Mouse (Mus musculus): ENCODE results near the gene B4galt7. TPM values are rescaled to one million over a fixed set of nuclear protein-coding genes. Genes with fewer than 3 reads are reported as not detected.
A peak's percentile ranks its signal among the peaks of the same experiment; 100 is the strongest.
"Not testable (repeated sequence)": the region's sequence is repeated elsewhere in the genome, so short reads cannot be mapped to it uniquely, and the experiment has no call there.

B4galt7 gene
- polyA plus RNA-seq, 1 experiment from 2014 or later, result 5.9 TPM

GRCm38 (mm10) chr13:55600657-55601056, 961 bp downstream of the B4galt7 start:
- peak overlapping the region; percentile 91 for H3K4me2 ChIP-seq
- no peak for ATAC-seq (ENCODE audit: insufficient read depth)
- H3K4me1 ChIP-seq (replicated peaks), result peaks cover 24% of the 10 kb centered on the region
- H3K27ac ChIP-seq (replicated peaks), result no peak overlapping the region; the same call in 1 of the 2 replicates
- H3K36me3 ChIP-seq (replicated peaks), result peaks cover 29% of the 10 kb centered on the region
- peak overlapping the region; percentile 73 for H3K9ac ChIP-seq
- peak overlapping the region; percentile 70 for H3K4me3 ChIP-seq (replicated peaks)
- H3K9me3 ChIP-seq (replicated peaks), result no peaks in the 10 kb centered on the region
- H3K27me3 ChIP-seq, result no peaks in the 10 kb centered on the region
- 3% methylated on average over 9 of the region's 9 CpGs for WGBS (ENCODE audit: insufficient replicate concordance)

- peak overlapping the region; percentile 91 for H3K4me2 ChIP-seq
- H3K4me1 ChIP-seq (replicated peaks), result peaks cover 24% of the 10 kb centered on the region
- H3K36me3 ChIP-seq (replicated peaks), result peaks cover 19% of the 10 kb centered on the region
- H3K9me3 ChIP-seq (replicated peaks), result no peaks in the 10 kb centered on the region
- no peak overlapping the region for H3K9ac ChIP-seq
- H3K4me3 ChIP-seq (replicated peaks), result no peak overlapping the region
- H3K27ac ChIP-seq (replicated peaks), result no peak overlapping the region
- H3K27me3 ChIP-seq, result no peaks in the 10 kb centered on the region
- WGBS (ENCODE audit: insufficient replicate concordance), result 1% methylated on average over 3 of the region's 3 CpGs
- no peak for ATAC-seq (ENCODE audit: insufficient read depth)
Measured at GRCm38 (mm10) chr13:55601611-55602010, 1.9 kb downstream of the B4galt7 start.

DNA sequence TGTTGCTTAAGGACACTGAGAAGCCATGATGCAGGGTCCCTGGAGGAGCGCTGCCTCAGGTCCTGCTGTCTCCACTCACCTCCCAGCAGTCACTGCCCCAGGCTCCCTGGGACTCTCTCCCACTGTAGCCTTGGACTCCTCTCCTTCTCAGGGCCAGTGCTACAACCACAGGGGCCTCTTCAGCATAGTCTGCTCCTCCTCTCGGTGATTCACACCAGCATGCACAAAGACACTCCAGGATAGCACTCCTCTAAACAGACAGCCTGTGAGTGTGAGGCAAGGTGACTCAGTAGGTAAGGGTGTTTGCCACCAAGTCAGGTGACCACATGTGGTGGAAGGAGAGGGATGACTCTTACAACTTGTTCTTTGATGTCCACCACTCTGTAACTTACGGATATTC, 4.9 kb downstream of the B4galt7 start:
- Histone ChIP-seq H3K4me2 (no peak overlapping the region), H3K27ac (replicated peaks) (no peak overlapping the region), H3K9me3 (replicated peaks) (no peaks in the 10 kb centered on the region), H3K36me3 (replicated peaks) (peaks cover 25% of the 10 kb centered on the region; the same call in 1 of the 2 replicates), H3K27me3 (no peaks in the 10 kb centered on the region), H3K4me3 (replicated peaks) (no peak overlapping the region), H3K4me1 (replicated peaks) (peaks cover 21% of the 10 kb centered on the region), H3K9ac (no peak overlapping the region)
- ATAC-seq (ENCODE audit: insufficient read depth), result no peak
- 76% methylated on average over 3 of the region's 3 CpGs for WGBS (ENCODE audit: insufficient replicate concordance)

GRCm38 (mm10) chr13:55606899-55607623, 7.4 kb downstream of the B4galt7 start:
- Histone ChIP-seq H3K9me3 (replicated peaks) (no peaks in the 10 kb centered on the region), H3K27me3 (no peaks in the 10 kb centered on the region), H3K9ac (no peak overlapping the region), H3K27ac (replicated peaks) (no peak overlapping the region), H3K4me3 (replicated peaks) (no peak overlapping the region), H3K36me3 (replicated peaks) (peaks cover 26% of the 10 kb centered on the region; the same call in 1 of the 2 replicates), H3K4me2 (no peak overlapping the region), H3K4me1 (replicated peaks) (peaks cover 3% of the 10 kb centered on the region; the same call in 1 of the 2 replicates)
- no peak for ATAC-seq (ENCODE audit: insufficient read depth)
- WGBS (ENCODE audit: insufficient replicate concordance), result 54% methylated on average over 10 of the region's 10 CpGs

- Histone ChIP-seq H3K27me3 (no peaks in the 10 kb centered on the region), H3K4me3 (replicated peaks) (no peak overlapping the region), H3K9me3 (replicated peaks) (no peaks in the 10 kb centered on the region), H3K27ac (replicated peaks) (no peak overlapping the region), H3K4me2 (no peak overlapping the region), H3K9ac (no peak overlapping the region), H3K4me1 (replicated peaks) (peaks cover 3% of the 10 kb centered on the region; the same call in 1 of the 2 replicates), H3K36me3 (replicated peaks) (peaks cover 26% of the 10 kb centered on the region; the same call in 1 of the 2 replicates)
- 83% methylated on average over 2 of the region's 2 CpGs for WGBS (ENCODE audit: insufficient replicate concordance)
- no peak for ATAC-seq (ENCODE audit: insufficient read depth)
Measured at GRCm38 (mm10) chr13:55607624-55608006, 7.9 kb downstream of the B4galt7 start.

DNA sequence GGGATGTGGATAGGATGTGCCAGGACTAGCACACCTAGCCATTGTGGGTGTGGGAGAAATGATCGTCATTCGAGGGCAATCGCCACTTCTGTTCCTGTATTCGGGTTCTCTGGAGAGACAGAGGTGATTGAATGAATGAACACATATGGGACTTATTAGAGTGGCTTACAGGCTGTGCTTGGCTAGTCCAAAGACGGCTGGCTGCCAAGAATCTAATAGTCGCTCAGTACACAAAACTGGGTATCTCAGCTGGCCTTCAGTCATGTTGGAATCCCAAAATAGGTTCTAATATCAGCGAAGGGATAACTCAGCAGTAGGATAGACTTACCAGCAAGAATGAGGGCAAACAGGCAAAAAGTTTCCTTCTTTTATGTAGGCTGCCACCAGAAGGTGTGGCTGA, 12.3 kb downstream of the B4galt7 start:
- no peaks in the 10 kb centered on the region for H3K27me3 ChIP-seq
- H3K36me3 ChIP-seq (replicated peaks), result peaks cover 19% of the 10 kb centered on the region; the same call in 1 of the 2 replicates
- H3K4me3 ChIP-seq (replicated peaks), result no peak overlapping the region
- no peak overlapping the region for H3K27ac ChIP-seq (replicated peaks)
- H3K4me1 ChIP-seq (replicated peaks), result peaks cover 3% of the 10 kb centered on the region; the same call in 1 of the 2 replicates
- ATAC-seq (ENCODE audit: insufficient read depth), result no peak
- no peak overlapping the region for H3K4me2 ChIP-seq
- no peak overlapping the region for H3K9ac ChIP-seq
- H3K9me3 ChIP-seq (replicated peaks), result no peaks in the 10 kb centered on the region
- 78% methylated on average over 7 of the region's 7 CpGs for WGBS (ENCODE audit: insufficient replicate concordance)

DNA sequence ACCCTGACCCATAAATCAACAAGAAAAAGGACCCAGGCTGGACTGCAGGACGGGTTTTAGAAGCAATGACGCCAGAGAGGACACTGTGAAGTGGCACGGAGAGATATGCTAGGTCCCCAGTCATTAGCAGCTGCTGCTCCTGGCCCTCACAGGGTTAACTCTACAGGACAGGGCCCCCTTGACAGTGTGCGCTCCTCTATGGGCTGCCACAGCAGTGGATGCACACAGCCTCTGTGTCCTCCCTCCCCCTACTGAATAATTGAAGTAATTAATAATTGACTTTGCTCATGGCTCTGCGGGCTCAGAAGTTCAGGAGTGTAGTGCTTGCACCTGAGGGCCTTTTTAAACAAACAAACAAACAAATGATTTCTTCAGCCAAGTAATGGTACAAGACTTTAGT, 13.8 kb downstream of the B4galt7 start:
- H3K4me3 ChIP-seq (replicated peaks), result no peak overlapping the region
- peaks cover 9% of the 10 kb centered on the region; the same call in 1 of the 2 replicates for H3K36me3 ChIP-seq (replicated peaks)
- H3K27ac ChIP-seq (replicated peaks), result no peak overlapping the region
- ATAC-seq (ENCODE audit: insufficient read depth), result no peak
- H3K4me1 ChIP-seq (replicated peaks), result no peaks in the 10 kb centered on the region
- H3K4me2 ChIP-seq, result no peak overlapping the region
- no peaks in the 10 kb centered on the region for H3K9me3 ChIP-seq (replicated peaks)
- no peak overlapping the region for H3K9ac ChIP-seq
- no peaks in the 10 kb centered on the region for H3K27me3 ChIP-seq
- WGBS (ENCODE audit: insufficient replicate concordance), result 45% methylated on average over 5 of the region's 5 CpGs

GRCm38 (mm10) chr13:55619328-55619727, 19.6 kb downstream of the B4galt7 start:
- WGBS (ENCODE audit: insufficient replicate concordance), result 63% methylated on average over 4 of the region's 4 CpGs
- ATAC-seq (ENCODE audit: insufficient read depth), result no peak
- Histone ChIP-seq H3K4me1 (replicated peaks) (peaks cover 18% of the 10 kb centered on the region), H3K4me3 (replicated peaks) (no peak overlapping the region), H3K36me3 (replicated peaks) (no peaks in the 10 kb centered on the region), H3K9ac (no peak overlapping the region), H3K9me3 (replicated peaks) (no peaks in the 10 kb centered on the region), H3K4me2 (no peak overlapping the region), H3K27ac (replicated peaks) (no peak overlapping the region), H3K27me3 (no peaks in the 10 kb centered on the region)

- 76% methylated on average over 2 of the region's 2 CpGs for WGBS (ENCODE audit: insufficient replicate concordance)
- Histone ChIP-seq H3K4me1 (replicated peaks) (peaks cover 24% of the 10 kb centered on the region), H3K27ac (replicated peaks) (no peak overlapping the region), H3K4me2 (no peak overlapping the region), H3K9me3 (replicated peaks) (no peaks in the 10 kb centered on the region), H3K36me3 (replicated peaks) (peaks cover 6% of the 10 kb centered on the region; the same call in 1 of the 2 replicates), H3K4me3 (replicated peaks) (no peak overlapping the region), H3K9ac (no peak overlapping the region), H3K27me3 (no peaks in the 10 kb centered on the region)
- no peak for ATAC-seq (ENCODE audit: insufficient read depth)
Measured at GRCm38 (mm10) chr13:55620275-55620674, 20.6 kb downstream of the B4galt7 start.

DNA sequence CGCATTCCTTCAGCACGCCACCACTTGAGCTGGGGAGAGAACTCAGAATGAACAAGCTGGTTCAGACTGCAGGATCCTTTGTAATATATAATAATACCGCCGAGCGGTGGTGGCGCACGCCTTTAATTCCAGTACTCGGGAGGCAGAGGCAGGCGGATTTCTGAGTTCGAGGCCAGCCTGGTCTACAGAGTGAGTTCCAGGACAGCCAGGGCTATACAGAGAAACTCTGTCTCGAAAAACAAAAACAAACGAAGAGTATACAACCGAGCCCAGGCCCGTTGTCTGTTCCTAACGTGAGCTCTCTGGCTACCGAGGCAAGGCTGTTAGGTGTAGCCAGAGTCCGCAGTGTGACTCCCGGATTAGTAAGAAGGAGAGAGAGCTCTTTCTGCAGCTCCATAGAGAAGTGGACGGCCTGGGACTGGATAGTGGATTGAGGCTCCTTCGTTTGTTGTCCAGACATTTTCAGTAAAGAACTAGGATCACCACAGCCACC, 22.5 kb downstream of the B4galt7 start:
- H3K27ac ChIP-seq (replicated peaks), result peak overlapping the region; percentile 79
- H3K36me3 ChIP-seq (replicated peaks), result peaks cover 16% of the 10 kb centered on the region
- ATAC-seq (ENCODE audit: insufficient read depth), result peak; percentile 18
- H3K4me3 ChIP-seq (replicated peaks), result peak overlapping the region; percentile 85
- 11% methylated on average over 20 of the region's 20 CpGs for WGBS (ENCODE audit: insufficient replicate concordance)
- not testable (repeated sequence) for H3K27me3 ChIP-seq; H3K9me3 ChIP-seq (replicated peaks)
- H3K9ac ChIP-seq, result peak overlapping the region; percentile 78
- H3K4me1 ChIP-seq (replicated peaks), result peaks cover 24% of the 10 kb centered on the region
- H3K4me2 ChIP-seq, result peak overlapping the region; percentile 81

- Histone ChIP-seq H3K4me2 (peak within 1 kb of the TSS; percentile 81), H3K27ac (replicated peaks) (peak within 1 kb of the TSS; percentile 79), H3K4me1 (replicated peaks) (peaks cover 24% of the 10 kb centered on the region), H3K4me3 (replicated peaks) (peak within 1 kb of the TSS; percentile 85), H3K27me3 (no peaks in the 10 kb centered on the region), H3K9ac (peak within 1 kb of the TSS; percentile 78), H3K9me3 (replicated peaks) (no peaks in the 10 kb centered on the region), H3K36me3 (replicated peaks) (peaks cover 19% of the 10 kb centered on the region)
- under 1% methylated on average over 59 of the region's 59 CpGs for WGBS (ENCODE audit: insufficient replicate concordance)
- ATAC-seq (ENCODE audit: insufficient read depth), result peak; percentile 98
Measured at GRCm38 (mm10) chr13:55622649-55623541, 23.2 kb downstream of the B4galt7 start, which contains the start of gene Caml. Gene Caml, plus strand, starts transcription at chr13:55623005.
